Mouse (Mus musculus) fibroblast of lung, adult 2 months (primary cell): ENCODE measurements around the gene Aoc1.
"Not testable (repeated sequence)": the region's sequence is repeated elsewhere in the genome, so short reads cannot be mapped to it uniquely, and the experiment has no call there.

Experiments
- DNase-seq: peaks from one replicate; pipeline ENCODE4 v3.0.0-alpha.2; 2011; ENCODE audit warnings: low read depth

The Aoc1 gene

GRCm38 (mm10) chr6:48861616-48862280, 10.9 kb upstream of the Aoc1 start:
- no peak for DNase-seq

DNA sequence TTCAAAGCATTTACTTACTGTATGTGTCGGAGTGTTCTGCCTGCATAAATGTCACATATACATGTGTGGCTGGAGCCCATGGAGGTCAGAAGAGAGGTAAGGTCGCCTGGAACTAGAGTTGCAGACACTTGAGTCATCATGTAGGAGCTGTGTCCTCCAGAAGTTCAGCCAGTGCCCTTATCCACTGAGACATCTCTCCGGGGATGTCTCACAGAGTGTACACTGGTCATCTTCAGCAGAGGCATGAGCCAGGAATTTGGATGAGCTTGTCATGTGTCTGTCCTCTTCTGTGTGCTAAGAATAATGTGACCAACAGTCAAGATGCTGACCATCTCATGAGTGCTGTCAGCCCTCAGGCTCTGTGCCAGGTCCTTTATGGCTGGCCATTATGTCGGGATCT, 9.9 kb upstream of the Aoc1 start:
- no peak for DNase-seq

GRCm38 (mm10) chr6:48863488-48863887, 9.2 kb upstream of the Aoc1 start:
- DNase-seq, result no peak

GRCm38 (mm10) chr6:48864181-48864580, 8.5 kb upstream of the Aoc1 start:
- DNase-seq, result no peak

DNA sequence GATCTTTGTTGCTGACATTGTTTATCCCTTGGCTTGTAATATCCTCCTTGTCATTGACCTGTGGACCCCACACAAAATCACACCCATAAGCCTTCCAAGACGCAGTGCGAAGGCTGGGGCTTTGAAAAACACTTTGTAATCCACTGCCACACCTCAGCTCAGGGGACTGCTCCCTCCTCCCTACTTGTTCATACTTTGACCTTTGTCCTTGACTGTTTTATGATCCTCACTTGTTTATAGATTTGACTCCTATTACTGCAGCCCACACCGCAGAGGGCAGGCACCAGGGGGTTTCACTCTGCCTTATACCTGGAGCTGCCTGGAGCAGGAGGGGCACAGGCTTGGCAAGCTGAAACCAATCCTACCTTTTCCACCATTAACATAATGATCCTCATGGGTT, 8.0 kb upstream of the Aoc1 start:
- no peak for DNase-seq

- no peak for DNase-seq
Observed at GRCm38 (mm10) chr6:48865152-48865745, 7.4 kb upstream of the Aoc1 start.

DNA sequence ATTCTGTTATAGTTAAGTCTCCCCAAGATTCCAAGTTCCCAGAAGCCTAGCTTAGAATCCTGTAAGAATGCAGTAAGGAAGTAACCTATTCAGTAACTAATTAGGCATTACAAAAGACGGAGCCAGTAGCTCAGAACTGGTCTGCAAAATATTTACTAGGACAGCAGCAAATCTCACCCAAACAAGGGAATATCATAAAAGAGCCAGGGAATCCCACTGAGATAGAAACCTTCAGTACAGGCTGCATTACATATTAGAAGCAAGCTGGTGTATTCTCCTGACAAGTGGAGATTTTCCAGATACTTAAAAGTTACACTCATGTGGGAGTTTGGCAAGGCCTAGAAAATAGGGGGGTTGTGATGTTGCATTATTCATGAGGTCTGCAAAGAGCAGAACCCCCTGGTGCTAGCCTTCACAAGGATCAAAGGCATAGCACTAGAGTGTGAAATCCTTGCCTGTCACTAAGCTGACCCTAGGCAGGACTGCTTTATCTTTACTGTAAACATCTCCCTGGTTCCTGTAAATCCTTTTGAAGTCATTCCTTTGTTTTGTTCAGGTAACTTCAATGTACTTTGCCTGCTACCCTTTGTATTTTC, 6.2 kb upstream of the Aoc1 start:
- DNase-seq, result not testable (repeated sequence)

GRCm38 (mm10) chr6:48867158-48867557, 5.5 kb upstream of the Aoc1 start:
- DNase-seq, result no peak

GRCm38 (mm10) chr6:48869774-48870173, 2.9 kb upstream of the Aoc1 start:
- no peak for DNase-seq

DNA sequence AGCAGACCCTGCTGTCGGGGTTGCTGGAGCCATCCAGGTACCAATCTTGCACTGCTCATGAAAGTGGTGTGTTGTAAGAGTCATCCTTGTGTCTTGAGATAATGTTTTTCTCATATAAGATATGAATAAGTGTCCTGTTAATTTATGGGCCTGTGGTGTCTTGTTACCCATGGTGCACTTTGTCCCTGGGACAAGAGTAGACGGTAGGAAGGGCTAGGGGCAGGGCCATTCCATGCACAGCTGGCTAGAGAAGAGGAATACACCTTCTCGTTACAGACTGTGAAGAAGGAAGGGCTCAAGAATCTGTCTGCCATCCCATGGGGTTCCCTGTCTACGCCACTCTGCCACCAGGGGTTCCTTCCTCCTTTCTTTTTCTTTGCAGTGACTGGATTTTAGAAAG, 1.9 kb downstream of the Aoc1 start:
- no peak for DNase-seq

GRCm38 (mm10) chr6:48875515-48875914, 2.8 kb downstream of the Aoc1 start:
- no peak for DNase-seq

- no peak for DNase-seq
Observed at GRCm38 (mm10) chr6:48876510-48877135, 3.9 kb downstream of the Aoc1 start.

DNA sequence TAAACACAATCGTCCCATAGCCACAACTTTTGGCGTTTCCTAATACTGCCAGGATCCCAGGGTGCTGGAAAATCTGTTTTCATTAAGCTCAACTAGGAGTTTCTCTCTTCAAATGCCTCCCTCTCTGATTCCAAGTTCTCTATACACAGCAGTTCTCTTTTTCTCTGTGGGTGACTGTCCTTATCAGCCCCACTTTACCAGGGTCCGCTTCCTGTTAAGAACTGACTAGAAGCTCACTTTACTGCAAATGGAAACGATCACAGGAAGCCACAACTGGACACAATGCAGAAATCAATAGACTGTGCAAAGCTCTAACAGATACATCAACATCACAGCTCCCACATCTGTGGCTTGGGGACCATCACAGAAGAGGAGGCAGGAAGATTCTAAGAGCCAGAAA, 21.5 kb downstream of the Aoc1 start:
- DNase-seq, result no peak

- DNase-seq, result no peak
Observed at GRCm38 (mm10) chr6:48894938-48895818, 22.5 kb downstream of the Aoc1 start.

DNA sequence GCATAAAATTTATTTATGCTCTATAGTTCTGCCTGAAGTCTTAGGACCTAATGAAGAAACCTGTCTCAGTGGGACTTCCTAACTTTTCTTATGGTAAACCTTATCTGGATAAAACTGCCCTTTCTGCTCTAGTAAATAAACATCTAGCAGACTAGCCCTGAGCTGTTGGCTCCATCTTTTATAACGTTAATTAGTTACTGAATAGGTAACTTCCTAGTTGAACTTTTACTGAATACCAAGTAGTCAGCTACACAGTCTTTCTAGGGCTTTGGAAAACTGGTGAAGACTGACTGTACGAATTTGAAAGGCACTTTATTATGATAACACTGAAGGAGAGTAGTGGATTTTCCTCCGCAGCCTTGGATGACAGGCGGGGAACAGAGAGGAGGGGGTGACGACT, 23.2 kb downstream of the Aoc1 start:
- no peak for DNase-seq

DNA sequence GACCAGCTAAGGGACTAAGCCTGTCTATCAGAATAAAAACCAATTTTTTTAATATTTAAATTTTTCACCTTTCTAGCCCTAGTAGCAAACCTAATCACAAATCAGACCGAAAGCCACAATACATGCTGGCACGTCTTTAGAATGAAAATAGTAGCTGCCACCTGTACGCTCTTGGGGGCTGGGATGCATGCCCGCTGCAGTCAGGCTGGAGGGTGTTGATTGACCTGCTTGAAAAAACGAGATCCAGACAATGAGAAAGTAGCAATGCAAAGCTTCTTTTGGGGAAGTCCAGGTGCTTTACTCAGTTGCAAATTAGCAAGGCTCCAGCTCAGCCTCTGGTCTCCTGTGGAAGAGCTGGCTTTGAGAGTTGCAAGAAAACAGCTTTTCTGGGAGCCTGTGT, 24.3 kb downstream of the Aoc1 start:
- no peak for DNase-seq

GRCm38 (mm10) chr6:48901316-48901715, 28.6 kb downstream of the Aoc1 start:
- DNase-seq, result not testable (repeated sequence)

DNA sequence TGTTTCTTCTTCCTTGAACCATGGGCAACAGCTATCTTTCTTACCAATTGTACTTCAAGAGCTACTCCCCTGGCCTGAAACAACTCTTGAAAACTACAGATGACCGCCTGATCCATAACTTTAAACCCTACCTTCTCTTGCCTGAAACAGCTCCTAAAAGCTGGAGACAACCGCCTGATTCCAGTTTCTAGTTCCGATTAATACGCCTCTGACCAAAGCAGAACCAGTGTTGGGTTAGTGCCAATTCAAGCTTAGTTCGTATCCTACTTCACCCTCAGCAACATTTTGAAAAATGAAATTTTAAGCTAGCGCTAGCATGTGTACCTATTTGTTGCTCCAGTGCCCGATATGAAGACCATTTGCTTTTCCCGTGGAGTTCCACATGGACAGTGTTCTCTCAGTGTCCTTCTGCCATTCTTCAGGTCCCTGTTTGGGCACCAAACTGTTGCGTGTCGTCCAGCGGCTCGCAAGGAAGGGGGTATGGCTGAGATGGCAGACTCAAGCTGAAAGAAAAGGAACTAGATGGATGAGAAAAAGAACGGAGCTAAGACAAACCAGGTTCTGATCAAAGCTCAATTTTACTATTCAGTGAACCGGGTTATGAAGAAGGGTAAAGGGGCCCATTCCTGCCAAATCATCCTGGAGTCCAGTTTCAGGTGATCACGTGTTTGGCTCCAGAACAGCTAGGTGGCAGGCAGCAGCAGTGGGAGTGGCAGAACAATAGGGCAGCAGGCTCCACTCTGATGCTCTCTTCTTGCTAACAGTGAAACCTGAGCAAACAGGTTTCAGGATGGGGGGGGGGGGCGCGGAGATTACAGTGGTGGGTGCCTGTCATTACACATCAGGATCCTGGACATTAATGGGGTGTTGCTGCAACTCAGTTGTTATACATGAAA, 30.1 kb downstream of the Aoc1 start:
- DNase-seq, result no peak

DNA sequence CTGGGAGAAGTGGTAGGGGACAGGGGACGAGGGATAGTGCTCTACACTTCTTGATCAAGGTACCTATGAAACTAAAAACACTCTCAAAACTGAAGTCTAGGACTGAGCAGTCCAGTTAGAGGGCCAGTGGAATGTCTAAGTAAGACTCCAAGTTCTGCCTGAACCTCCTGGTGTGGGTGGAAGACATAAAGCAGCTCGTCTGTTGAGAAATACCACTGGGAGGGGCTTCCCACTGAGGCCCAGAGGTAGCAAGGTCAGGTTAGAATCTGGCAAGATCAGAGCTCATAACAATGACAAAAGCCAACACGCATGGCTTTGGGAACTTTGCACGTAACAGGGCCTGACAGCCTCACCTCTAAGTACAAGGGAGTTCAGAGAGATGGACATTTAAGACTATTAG, 30.7 kb downstream of the Aoc1 start:
- no peak for DNase-seq

GRCm38 (mm10) chr6:48905606-48906005, 32.9 kb downstream of the Aoc1 start:
- DNase-seq, result no peak

GRCm38 (mm10) chr6:48906371-48906770, 33.7 kb downstream of the Aoc1 start:
- DNase-seq, result no peak
